Mouse (Mus musculus): ENCODE measurements around the gene Dhcr24.

- TF ChIP-seq POLR2A (IDR thresholded peaks at IDR 0.05; ENCODE audit: borderline replicate concordance, extremely low read depth, insufficient read depth, insufficient read length, poor library complexity, severe bottlenecking): no peak
- TF ChIP-seq CTCF (IDR thresholded peaks at IDR 0.05; ENCODE audit: borderline replicate concordance, extremely low read depth, insufficient read depth, insufficient read length): no peak
Measured at GRCm38 (mm10) chr4:106525001-106525400, 35.8 kb upstream of the Dhcr24 start.
